Mouse (Mus musculus) embryonic stem cell, embryonic (primary cell): Measurements from ENCODE around the gene Ptrh2.

Experiments used
- CTCF ChIA-PET, 4 experiments: fragments of 300-600 bp in 2 of 4; fragments of 350-600 bp in 2 of 4; sonication (Branson Sonifier 250); formaldehyde crosslinking; loops; one replicate each; lab custom pipeline; 2022; ENCODE audit warnings: inconsistent platforms in 2 of 4; lab: Charles Lee
- POLR2A ChIA-PET, 4 experiments: fragments of 300-600 bp in 2 of 4; fragments of 350-600 bp in 2 of 4; sonication (Branson Sonifier 250); formaldehyde crosslinking; loops; one replicate each; lab custom pipeline; 2022; ENCODE audit warnings: antibody characterized with exemption in 4 of 4, inconsistent platforms in 1 of 4; lab: Charles Lee

Ptrh2 gene

DNA sequence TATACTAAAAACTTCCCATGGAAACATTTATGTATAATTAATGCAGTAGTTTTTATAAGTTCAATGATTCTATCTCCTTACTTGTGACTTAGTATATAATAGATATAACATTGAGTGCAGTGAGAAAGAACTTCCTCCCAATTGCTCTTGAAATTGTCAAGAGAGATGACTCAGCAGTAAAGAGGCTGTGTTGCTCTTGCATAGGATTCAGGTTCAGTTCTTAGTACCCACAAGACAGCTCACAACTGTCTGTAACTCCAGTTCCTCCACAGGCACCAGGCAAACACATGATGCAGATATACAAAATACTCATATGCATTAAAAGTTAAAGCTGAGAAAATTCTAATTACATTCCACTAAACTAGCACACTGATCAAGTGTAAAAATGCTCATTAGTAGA, 25.9 kb upstream of the Ptrh2 start:
- CTCF ChIA-PET, result no interaction called here

DNA sequence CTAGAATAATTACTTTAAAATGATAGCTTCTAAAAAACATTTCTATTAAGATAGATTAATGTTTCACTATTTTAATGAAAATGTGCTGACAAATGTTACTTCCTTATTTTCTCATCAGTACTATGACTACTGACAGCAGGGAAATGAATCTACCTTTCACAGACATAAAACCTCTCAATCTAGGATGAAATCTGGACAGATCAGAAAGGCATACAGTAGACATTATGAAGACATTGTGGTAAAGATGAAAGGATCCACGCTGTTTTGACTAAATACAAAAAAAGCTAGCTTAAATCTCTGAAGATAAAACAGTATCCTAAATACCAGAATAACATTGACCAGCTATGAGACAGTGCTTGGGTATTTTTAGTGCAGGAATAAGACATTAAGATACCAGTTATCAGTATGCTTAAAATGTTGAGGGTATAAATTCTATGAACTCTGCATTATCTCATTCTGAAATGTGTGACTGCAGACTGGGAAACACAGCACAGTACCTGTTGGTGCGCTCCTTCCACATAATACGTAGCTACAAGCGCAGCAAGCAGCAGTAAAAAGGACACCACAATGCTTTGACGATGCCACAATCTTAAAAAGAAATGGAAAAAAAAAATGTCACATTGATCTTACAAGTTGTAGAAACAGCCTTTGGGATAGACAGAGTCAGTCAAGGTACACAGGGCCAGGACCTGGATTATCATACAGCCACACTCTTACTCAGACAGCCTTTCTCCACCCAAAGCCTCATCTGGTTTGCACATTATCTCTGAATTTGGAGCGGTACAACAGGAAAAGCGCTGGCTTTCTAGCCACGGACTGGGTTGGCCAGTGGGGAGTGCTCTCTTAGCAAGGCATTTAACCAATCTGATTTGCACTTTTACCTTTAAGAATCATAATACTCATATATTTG, 20.5 kb upstream of the Ptrh2 start:
- ChIA-PET CTCF (interaction anchor here in 3 of 4 experiments (1.0 to 1.8 kb wide), 4 partner anchors 10 to 14 kb away, joined by 3 to 6 read pairs (median 5); no protein-coding TSS in a partner anchor), POLR2A (interaction anchor here in 2 of 4 experiments (0.6 to 3.3 kb wide), 4 partner anchors 10 to 75 kb away, joined by 3 to 14 read pairs (median 3); partner anchors contain the start of genes Ptrh2 (in 1 of the 2) and Vmp1 (in 1 of the 2))

More for the DNA sequence above, 25.9 kb upstream of the Ptrh2 start:
- POLR2A ChIA-PET, result interaction anchor here in 1 of 4 experiments (1.6 kb wide), 1 partner anchor 99 kb away, joined by 3 read pairs; no protein-coding TSS in a partner anchor

DNA sequence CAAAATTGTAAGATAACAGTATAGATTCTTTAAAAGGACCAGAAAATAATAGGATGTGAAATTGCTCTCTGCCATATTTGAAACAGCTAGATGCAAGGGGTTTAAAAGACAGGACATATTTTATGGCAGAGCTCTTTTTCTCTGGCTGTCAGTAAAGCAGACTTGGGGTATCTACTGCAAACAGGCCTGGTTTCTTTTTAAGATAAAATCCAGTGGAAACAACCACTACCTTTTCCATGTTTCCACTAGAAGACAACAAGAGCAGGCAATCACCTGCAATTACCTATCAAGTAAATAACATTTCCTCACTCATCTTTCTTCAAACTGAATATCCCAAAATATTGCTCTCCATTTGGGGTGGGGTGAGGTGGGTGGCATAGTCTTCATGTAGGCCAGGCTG, 19.8 kb upstream of the Ptrh2 start:
- CTCF ChIA-PET, result interaction anchor here in 3 of 4 experiments (0.5 to 1.7 kb wide), 3 partner anchors 11 to 408 kb away, joined by 4 to 5 read pairs (median 5); no protein-coding TSS in a partner anchor
- POLR2A ChIA-PET, result interaction anchor here in 3 of 4 experiments (0.6 to 3.3 kb wide), 4 partner anchors 10 to 74 kb away, joined by 3 to 14 read pairs (median 4); no protein-coding TSS in a partner anchor

DNA sequence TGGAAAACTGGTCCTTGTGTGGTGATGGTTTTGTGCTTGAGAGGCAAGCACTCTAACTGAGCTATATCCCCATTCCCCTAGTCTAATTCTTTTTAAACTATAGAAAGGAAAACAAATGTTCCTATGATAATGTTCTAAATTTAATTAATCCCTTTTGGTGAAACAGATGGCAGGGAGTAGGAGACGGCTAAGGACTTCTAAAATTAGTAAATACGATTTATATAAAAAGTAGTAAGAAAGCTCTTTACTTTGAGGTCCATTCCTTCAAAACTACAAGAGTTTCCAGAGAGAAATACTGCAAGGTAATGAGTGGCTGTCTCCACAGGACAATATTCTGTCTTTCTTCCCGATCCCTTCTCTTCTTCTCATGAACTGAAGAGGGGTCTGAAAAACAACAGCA, 19.4 kb upstream of the Ptrh2 start:
- CTCF ChIA-PET, result interaction anchor here in 2 of 4 experiments (0.5 to 1.7 kb wide), 2 partner anchors 12 to 409 kb away, joined by 4 to 5 read pairs; no protein-coding TSS in a partner anchor
- POLR2A ChIA-PET, result interaction anchor here in 3 of 4 experiments (0.6 to 3.3 kb wide), 4 partner anchors 11 to 74 kb away, joined by 3 to 14 read pairs (median 4); no protein-coding TSS in a partner anchor

DNA sequence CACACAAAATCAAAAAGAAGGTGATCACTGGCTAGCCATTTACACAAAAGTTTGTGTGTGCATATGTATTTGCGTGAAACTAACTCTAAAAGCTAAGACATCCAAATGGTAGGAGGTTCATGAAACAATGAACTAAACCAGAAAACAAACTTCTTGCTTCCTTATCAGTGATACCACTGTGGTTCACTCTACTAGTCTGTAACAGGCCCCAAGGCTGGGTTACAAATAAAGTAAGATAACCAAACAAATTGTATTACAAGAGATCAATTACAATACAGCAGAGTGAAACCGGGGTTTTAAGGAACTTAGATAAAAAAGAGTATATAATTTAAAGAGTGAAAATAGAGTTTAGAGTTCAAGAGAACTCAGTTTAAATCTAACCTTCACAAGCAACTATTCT, 16.2 kb upstream of the Ptrh2 start:
- ChIA-PET POLR2A (interaction anchor here in 1 of 4 experiments (1.2 to 2.3 kb wide), 3 partner anchors 16 to 24 kb away, joined by 3 to 9 read pairs (median 4); partner anchors contain the start of genes Ptrh2 and Vmp1), CTCF (interaction anchor here (0.7 to 2.0 kb wide), 4 partner anchors 14 to 1293 kb away, joined by 3 to 6 read pairs (median 4); no protein-coding TSS in a partner anchor)

DNA sequence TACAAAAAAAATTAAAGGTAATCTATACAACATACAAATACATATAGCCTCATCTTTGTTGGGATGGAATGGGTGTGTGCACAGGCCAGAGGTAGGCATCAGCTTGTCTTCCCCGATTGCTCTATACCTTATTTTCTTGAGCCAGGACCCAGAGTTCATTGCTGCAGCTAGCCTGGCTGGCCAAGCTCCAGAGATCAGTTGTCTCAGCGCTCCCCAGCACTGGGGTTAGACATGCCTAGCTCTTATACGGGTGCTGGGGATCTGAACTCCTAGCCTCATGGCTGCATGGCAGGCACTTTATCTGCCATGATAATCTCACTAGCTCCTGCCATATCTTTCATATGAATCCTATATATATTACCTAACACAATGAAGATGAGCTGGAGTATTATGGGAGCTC, 15.6 kb upstream of the Ptrh2 start:
- POLR2A ChIA-PET, result interaction anchor here in 2 of 4 experiments (0.7 to 2.3 kb wide), 5 partner anchors 9 to 23 kb away, joined by 3 to 9 read pairs (median 3); partner anchors contain the start of genes Ptrh2 (in 1 of the 2) and Vmp1 (in 1 of the 2)
- CTCF ChIA-PET, result interaction anchor here in 3 of 4 experiments (0.7 to 1.3 kb wide), 3 partner anchors 15 to 47 kb away, joined by 3 to 4 read pairs (median 3); no protein-coding TSS in a partner anchor

DNA sequence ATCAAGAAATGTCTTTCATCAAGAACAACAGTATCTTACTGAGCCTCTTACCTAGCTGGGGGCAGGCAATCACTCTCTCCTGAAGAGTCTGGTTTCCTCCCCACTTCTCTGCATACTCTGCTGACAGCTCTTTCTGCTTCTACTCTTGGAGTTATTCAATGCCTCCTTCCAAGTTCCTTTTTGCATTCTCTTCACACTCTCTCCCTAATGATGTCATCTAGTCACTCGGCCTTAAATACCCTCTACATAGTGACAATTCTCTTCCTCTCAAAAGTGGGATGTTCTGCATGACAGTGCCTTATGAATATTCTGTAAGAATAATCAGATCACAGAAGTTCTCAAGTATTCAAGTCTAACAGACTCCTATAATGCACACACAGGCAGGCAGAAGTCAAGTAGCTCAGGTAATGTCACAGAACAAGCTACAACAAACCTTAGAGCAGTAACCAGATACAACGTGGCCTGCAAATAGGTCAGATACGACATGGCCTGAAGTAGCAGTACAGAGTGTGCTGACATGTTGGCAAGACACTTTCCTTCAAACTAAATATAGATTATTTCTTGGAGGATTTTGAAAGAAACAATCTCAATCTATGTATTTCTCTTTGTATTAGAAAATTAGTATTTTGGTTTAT, 12.6 kb upstream of the Ptrh2 start:
- ChIA-PET CTCF (interaction anchor here in 1 of 4 experiments (0.7 kb wide), 1 partner anchor 222 kb away, joined by 3 read pairs; no protein-coding TSS in a partner anchor), POLR2A (interaction anchor here in 3 of 4 experiments (0.6 to 2.0 kb wide), 5 partner anchors 12 to 721 kb away, joined by 3 to 12 read pairs (median 4); partner anchors contain the start of genes Ptrh2 (in 2 of the 3), Rps6kb1 (in 1 of the 3), Tubd1 (in 1 of the 3) and Vmp1 (in 1 of the 3))

DNA sequence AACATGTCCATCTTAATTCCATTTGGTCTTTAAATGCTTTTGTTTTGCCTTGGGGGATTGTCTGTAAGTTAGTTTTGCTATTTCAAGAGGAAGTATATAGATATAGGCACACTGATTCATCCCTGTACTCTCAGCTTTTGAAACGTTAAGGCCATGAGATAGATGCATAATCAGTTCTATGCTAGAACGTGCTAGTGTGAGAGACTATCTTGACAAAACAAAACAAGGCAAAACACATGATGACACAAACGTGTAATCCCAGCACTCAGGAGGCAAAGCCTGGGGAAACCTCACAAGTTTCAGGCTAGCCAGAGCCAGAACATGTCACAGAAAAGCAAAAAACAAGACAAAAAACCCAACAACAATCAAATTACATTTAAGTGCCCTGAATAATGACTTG, 11.0 kb upstream of the Ptrh2 start:
- ChIA-PET POLR2A (interaction anchor here in 1 of 4 experiments (1.0 kb wide), 1 partner anchor 19 kb away, joined by 4 read pairs; no protein-coding TSS in a partner anchor), CTCF (no interaction called here)

DNA sequence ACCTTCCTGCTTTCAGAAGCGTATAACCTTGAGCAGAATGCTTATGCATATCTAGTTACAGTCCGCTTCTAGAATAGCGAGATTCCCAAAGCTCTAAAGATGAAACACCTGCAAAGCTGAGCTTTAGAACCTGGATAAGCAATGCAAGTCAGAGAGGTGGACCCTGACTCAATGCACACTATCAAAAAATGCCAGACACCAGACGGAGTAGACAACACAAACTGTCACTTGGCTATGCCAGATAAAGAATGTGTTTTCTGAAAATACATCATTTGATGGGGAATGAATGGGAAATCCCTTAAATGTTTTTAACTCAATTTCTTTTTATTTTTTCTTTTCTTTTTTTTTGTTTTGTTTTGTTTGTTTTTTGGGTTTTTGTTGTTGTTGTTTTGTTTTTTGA, 8.3 kb upstream of the Ptrh2 start:
- CTCF ChIA-PET, result no interaction called here
- POLR2A ChIA-PET, result interaction anchor here in 1 of 4 experiments (0.6 to 1.1 kb wide), 3 partner anchors 16 to 183 kb away, joined by 3 to 4 read pairs (median 4); no protein-coding TSS in a partner anchor

DNA sequence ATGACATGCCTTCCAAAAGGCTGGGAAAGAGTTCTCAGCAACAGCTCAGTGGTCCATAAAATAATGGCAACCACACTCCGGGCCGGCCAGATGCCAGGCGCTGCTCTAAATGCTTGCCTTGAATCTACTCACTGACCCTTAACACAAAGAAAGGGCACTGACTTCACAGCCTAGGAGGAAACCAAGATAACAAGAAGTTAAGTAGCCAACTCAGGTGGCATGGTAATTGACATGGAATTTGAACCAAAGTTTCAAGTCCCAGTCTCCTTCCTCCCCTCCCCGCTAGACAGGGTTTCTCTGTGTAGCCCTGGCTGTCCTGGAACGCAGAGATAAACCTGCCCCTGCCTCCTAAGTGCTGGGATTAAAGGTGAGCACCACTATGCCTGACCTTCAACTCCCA, 4.8 kb upstream of the Ptrh2 start:
- POLR2A ChIA-PET, result interaction anchor here in 2 of 4 experiments (0.7 to 1.4 kb wide), 4 partner anchors 10 to 194 kb away, joined by 3 read pairs; partner anchors contain the start of genes Rps6kb1 (in 1 of the 2) and Tubd1 (in 1 of the 2)

DNA sequence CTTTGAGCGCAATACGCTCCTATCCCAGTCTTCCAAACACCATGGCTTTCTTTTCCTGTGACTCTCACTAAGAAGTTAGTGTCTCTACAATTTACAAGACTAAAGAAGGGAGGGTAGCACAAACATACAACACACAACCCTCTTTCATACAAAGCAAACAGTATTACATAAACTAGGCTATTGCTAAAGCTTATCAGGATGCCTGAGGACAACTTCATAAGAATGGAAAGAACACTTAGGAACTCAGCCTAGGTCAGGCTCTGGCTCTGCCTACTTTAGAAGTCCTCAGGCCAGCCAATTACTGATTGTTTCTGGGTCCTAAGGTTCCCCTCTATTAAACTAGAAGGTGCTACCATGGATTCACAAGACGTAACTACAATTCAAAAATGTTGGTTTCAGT, 3.1 kb upstream of the Ptrh2 start:
- POLR2A ChIA-PET, result interaction anchor here in 2 of 4 experiments (0.6 to 1.3 kb wide), 3 partner anchors 28 to 162 kb away, joined by 3 to 4 read pairs (median 3); no protein-coding TSS in a partner anchor
- CTCF ChIA-PET, result interaction anchor here in 1 of 4 experiments (1.1 kb wide), 1 partner anchor 27 kb away, joined by 3 read pairs; no protein-coding TSS in a partner anchor

More for the DNA sequence above, 4.8 kb upstream of the Ptrh2 start:
- CTCF ChIA-PET, result no interaction called here

DNA sequence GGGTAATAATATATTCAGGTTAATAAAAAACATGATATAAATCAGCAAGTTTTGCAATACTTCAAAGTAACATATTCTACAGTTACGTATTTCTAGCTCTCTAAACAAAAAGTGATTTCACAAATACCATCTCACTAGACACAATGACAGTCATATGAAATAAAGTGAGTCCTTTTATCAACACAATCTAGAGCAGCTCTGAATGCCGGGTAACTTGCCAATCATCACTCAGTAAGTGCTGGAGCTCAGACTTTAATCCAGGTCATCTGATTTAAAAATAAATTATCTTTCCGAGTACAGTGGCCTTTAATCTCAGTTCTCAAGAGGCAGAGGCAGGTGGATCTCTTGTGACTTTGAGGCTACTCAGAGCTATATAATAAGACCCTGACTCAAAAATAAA, 2.4 kb upstream of the Ptrh2 start:
- ChIA-PET POLR2A (interaction anchor here in 3 of 4 experiments (0.7 to 1.7 kb wide), 8 partner anchors 10 to 428 kb away, joined by 3 to 5 read pairs (median 3); partner anchors contain the start of genes Ska2 (in 2 of the 3) and Rps6kb1 (in 1 of the 3)), CTCF (interaction anchor here in 1 of 4 experiments (1.1 kb wide), 1 partner anchor 28 kb away, joined by 3 read pairs; no protein-coding TSS in a partner anchor)

DNA sequence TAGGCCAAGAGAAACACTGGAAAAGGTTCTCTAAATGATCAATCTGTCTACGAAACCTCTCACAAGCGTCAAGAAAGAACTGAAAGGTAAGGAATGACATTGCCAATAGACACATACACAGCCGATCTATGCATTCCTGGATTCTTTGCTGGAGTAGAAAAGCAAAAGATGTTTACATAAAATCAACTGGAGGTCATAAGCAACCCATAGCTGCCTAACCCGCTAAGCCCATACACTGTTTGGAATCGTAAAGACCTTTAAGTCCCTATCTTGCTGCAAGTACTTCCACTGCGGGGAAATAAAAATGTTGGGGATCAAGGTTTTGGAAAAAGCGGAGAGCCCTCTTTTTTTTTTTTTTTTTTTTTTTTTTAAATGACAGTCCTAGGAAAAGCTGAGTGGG, 924 bp upstream of the Ptrh2 start:
- ChIA-PET CTCF (interaction anchor here in 2 of 4 experiments (0.6 to 1.2 kb wide), 3 partner anchors 30 to 476 kb away, joined by 4 to 6 read pairs (median 5); no protein-coding TSS in a partner anchor), POLR2A (interaction anchor here in 3 of 4 experiments (0.6 to 5.6 kb wide), 29 partner anchors 9 to 426 kb away, joined by 3 to 64 read pairs (median 5); partner anchors contain the start of genes Cltc (in 2 of the 3), Rps6kb1 (in 2 of the 3), Ska2 (in 2 of the 3) and Tubd1 (in 2 of the 3))

DNA sequence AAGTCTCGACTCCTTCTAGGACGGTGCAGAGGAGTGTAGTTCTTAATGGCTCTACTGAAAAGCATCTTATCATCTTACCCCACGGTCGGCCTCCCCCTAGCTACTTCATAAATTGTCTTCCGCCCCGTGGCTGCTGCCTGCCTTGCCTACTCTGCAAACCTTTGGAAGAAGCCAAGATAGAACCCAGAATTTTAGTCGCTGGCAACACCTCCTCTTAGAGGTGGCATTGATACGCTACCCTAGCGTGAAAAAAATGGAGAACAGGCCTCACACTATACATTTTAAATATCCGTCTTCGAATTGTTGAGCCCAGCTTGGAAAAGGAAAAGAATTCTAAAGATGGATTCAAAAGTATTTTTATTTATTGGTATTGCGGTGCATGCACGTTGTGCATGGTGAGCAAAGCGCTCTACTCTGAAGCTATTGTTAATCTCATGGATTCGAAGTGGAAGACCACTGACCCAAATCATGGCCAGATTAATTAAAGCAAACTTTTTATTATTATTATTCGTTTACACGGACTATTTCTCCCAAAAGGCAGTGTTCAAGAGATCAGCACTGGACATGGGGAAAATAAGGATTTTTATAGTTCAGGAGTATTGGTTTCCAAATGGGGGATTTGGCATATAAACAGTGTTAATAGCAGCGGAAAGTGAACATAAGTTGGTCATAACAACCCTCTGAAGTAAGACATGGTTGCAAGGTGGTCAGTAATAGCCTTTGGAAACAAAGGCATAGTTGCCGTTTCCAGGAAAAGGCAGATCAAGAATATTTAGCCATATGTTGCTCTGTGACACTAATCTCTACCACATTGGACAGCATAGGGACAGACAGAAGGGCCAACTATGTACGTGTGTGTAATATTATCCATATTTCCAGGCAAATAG, 584 bp downstream of the Ptrh2 start:
- ChIA-PET CTCF (interaction anchor here (0.5 to 1.2 kb wide), 4 partner anchors 31 kb away, joined by 3 to 5 read pairs (median 3); no protein-coding TSS in a partner anchor), POLR2A (interaction anchor here in 3 of 4 experiments (0.6 to 5.6 kb wide), 43 partner anchors 9 to 1951 kb away, joined by 3 to 64 read pairs (median 4); partner anchors contain the start of genes Cltc (in 3 of the 3), Rps6kb1 (in 3 of the 3) and Tubd1 (in 3 of the 3))

DNA sequence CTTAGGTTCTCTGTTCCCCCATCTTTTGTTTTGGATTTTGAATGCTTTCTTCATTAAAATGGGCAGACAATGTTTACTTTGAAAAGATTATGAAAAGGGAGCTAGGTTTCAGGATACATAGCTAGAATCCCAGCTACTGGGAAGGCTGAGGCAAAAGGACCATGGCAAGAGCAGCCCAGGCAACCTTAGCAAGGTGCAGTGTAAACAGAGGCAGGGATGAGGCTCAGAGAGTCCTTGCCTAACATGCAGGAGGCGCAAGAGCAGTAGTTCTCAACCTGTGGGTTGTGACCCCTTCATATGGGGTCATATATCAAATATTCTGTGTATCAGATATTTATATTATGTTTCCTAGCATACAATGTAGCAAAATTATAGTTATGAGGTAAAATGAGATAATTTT, 1.6 kb downstream of the Ptrh2 start:
- ChIA-PET POLR2A (interaction anchor here in 2 of 4 experiments (0.6 to 5.6 kb wide), 9 partner anchors 10 to 759 kb away, joined by 3 to 64 read pairs (median 7); partner anchors contain the start of gene Cltc (in 2 of the 2)), CTCF (interaction anchor here in 1 of 4 experiments (0.6 kb wide), 1 partner anchor 52 kb away, joined by 3 read pairs; no protein-coding TSS in a partner anchor)

DNA sequence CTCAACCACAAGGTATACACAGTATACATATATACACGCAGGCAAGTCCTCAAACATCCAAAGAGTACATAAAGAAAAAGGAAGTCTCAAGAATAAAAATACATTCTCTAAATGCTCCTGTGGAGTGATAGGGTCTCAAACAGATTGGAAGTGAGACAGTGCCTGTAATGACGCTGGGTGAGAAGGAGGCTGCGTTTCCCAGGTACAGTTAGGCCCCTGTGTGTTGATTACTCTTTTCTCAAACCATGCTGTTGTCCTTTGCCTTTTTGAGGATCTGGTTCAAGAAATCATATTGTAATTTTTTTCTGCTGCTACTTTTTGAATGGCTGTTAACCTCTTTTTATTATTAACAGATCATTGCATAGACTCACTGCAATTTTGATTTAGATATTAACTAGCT, 6.6 kb downstream of the Ptrh2 start:
- CTCF ChIA-PET, result no interaction called here
- POLR2A ChIA-PET, result interaction anchor here in 1 of 4 experiments (1.0 to 3.6 kb wide), 2 partner anchors 11 to 14 kb away, joined by 3 to 20 read pairs; no protein-coding TSS in a partner anchor
